Mouse (Mus musculus) midbrain, embryonic 14.5 days (tissue): ENCODE results near the gene A930002H24Rik. TPM values are rescaled to one million over a fixed set of nuclear protein-coding genes. Genes with fewer than 3 reads are reported as not detected.

Source experiments
- ATAC-seq: fragments of 200-750 bp; cut with Nextera tagmentation; 2 replicates; pipeline ENCODE4 v1.8.0; 2017; ENCODE audit warnings: moderate number of reproducible peaks, moderate library complexity; ENCODE audit not compliant: low FRiP score, low TSS enrichment
- DNase-seq: peaks from one replicate; pipeline ENCODE4 v3.0.0-alpha.2; 2015
- H3K27ac ChIP-seq: fragments of 300-500 bp; sonication (generic); replicated peaks from 2 replicates; pipeline ENCODE4 v1.5.1; 2014; ENCODE audit warnings: mild to moderate bottlenecking, low read depth, low read length, moderate library complexity
- H3K27me3 ChIP-seq: fragments of 300-500 bp; sonication (generic); 2 replicates; pipeline ENCODE4 v1.6.1; 2014; ENCODE audit warnings: low read length, control low read depth, mixed read lengths; ENCODE audit not compliant: control insufficient read depth, insufficient read depth
- H3K36me3 ChIP-seq: fragments of 300-500 bp; sonication (generic); 2 replicates; pipeline ENCODE4 v1.6.1; 2014; ENCODE audit warnings: low read length, control low read depth; ENCODE audit not compliant: control insufficient read depth, insufficient read depth
- H3K4me1 ChIP-seq: fragments of 300-500 bp; sonication (generic); 2 replicates; pipeline ENCODE4 v1.6.1; 2014; ENCODE audit warnings: mild to moderate bottlenecking, antibody characterized with exemption, low read length, control low read depth; ENCODE audit not compliant: control insufficient read depth, insufficient read depth
- H3K4me2 ChIP-seq: fragments of 300-500 bp; sonication (generic); 2 replicates; pipeline ENCODE4 v1.6.1; 2014; ENCODE audit warnings: mild to moderate bottlenecking, low read length, moderate library complexity
- H3K4me3 ChIP-seq: fragments of 300-500 bp; sonication (generic); replicated peaks from 2 replicates; pipeline ENCODE4 v1.5.1; 2014; ENCODE audit warnings: low read depth, low read length
- H3K9ac ChIP-seq: fragments of 300-500 bp; sonication (generic); replicated peaks from 2 replicates; pipeline ENCODE4 v1.6.1; 2014; ENCODE audit warnings: mild to moderate bottlenecking, low read length, moderate library complexity
- H3K9me3 ChIP-seq: fragments of 300-500 bp; sonication (generic); 2 replicates; pipeline ENCODE4 v1.6.1; 2016; ENCODE audit warnings: low read length, control low read depth, mixed read lengths; ENCODE audit not compliant: control insufficient read depth
- WGBS: fragments of 180-500 bp; shearing (Covaris S2); extraction: QIAGEN DNeasy Blood & Tissue Kit; methylation state at CpG from one replicate; pipeline ENCODE4 v1.1.7; 2014; 5-methylcytosine and 5-hydroxymethylcytosine counted together
- polyA plus RNA-seq: library from polyadenylated mRNA; unstranded; fragments of >200 nt; fragmentation: Nextera tagmentation; extraction: Ambion mirVana; gene quantifications from 2 replicates; pipeline ENCODE4 v1.2.1, GENCODE M21; 2014

Gene A930002H24Rik
- 2.3 and 3.1 TPM in 2 replicates for polyA plus RNA-seq

DNA sequence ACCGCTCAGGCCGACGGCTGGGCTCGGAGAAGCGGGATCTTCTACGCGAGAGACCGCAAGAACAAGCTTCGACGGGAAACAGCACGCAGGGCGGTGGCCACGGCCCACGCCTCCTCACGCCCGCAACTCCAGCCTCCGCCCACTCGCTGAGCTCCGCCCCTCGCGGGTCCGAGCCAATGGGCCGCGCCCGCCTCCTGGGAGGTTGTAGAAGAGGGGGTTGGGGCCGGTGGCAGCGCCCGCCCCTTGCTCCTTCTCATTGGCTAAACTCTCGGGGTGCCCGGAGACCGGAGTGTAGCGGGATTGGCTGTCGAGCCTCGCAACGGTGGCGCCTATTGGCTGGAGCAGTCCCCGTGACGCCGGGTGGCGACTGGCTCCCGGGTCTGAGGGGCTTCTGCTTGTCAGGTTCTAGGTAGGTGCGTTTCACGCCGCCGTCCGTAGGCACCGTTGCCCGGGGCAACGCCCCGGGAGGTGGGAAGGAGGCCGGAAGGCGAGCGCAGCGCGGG is at the start of gene A930002H24Rik:
Gene A930002H24Rik, minus strand, starts transcription at position 145 of the 503 bp plus-strand sequence.
- under 1% methylated on average over 53 of the region's 55 CpGs for WGBS
- H3K9ac ChIP-seq, result peak within 1 kb of the TSS; percentile 96
- H3K9me3 ChIP-seq, result no peaks in the 10 kb centered on the region
- H3K36me3 ChIP-seq, result no peaks in the 10 kb centered on the region
- peak within 1 kb of the TSS; percentile 93 for H3K4me2 ChIP-seq
- H3K27me3 ChIP-seq, result no peaks in the 10 kb centered on the region
- peak within 1 kb of the TSS; percentile 92 for H3K4me3 ChIP-seq
- H3K4me1 ChIP-seq, result peaks cover 5% of the 10 kb centered on the region
- DNase-seq, result peak; percentile 99
- ATAC-seq, result peak; percentile 100
- peak within 1 kb of the TSS; percentile 94 for H3K27ac ChIP-seq

DNA sequence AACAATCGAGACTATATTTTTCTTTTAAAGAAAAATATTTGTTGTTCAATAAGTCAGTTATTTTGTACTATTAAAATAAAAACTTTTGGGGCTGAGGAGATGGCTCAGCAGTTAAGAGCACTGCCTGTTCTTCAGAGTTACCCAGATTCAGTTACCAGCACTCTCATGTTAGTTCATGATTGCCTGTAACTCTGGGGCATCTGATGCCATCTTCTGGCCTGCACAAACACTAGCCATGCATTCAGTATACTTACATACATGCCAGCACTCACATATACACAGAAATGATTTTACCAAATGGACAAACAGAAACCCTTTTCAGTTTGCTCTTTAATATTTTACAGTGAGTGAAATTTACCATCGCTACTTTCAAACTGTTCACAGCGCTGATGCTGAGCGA is 45.7 kb upstream of the A930002H24Rik start:
- Histone ChIP-seq H3K4me1 (no peaks in the 10 kb centered on the region), H3K27me3 (no peaks in the 10 kb centered on the region), H3K4me2 (no peak overlapping the region), H3K9ac (no peak overlapping the region), H3K4me3 (no peak overlapping the region), H3K36me3 (0 out of 2 replicates have a peak, but pooled peaks cover 2% of the 10 kb centered on the region), H3K27ac (no peak overlapping the region), H3K9me3 (no peaks in the 10 kb centered on the region; the same call in 1 of the 2 replicates)
- 97% methylated on average over 4 of the region's 4 CpGs for WGBS
- ATAC-seq, result no peak
- no peak for DNase-seq

DNA sequence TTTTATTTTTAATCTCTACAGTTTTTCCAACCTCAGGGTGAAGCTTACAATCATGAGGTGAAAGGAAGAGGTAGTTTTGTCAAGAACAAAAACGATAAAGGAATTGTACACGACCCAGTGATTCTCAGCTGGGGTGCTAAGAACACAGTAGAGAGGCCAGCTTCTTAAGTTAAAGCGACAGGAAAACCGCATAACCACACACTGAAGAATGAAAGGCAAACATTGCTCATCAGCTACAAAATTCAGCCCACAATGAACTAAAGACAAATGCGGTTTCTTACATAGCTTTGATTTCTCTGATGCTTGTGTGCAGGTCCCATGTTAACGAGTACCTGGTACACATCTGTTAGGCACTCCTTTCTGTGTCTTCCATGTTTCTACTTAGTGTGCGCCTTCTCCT is 33.5 kb upstream of the A930002H24Rik start:
- Histone ChIP-seq H3K4me1 (no peaks in the 10 kb centered on the region), H3K9ac (no peak overlapping the region), H3K9me3 (no peaks in the 10 kb centered on the region), H3K36me3 (peaks cover 9% of the 10 kb centered on the region), H3K27me3 (no peaks in the 10 kb centered on the region), H3K4me2 (no peak overlapping the region), H3K27ac (no peak overlapping the region), H3K4me3 (no peak overlapping the region)
- ATAC-seq (no peak), DNase-seq (no peak)
- 74% methylated on average over 7 of the region's 7 CpGs for WGBS

DNA sequence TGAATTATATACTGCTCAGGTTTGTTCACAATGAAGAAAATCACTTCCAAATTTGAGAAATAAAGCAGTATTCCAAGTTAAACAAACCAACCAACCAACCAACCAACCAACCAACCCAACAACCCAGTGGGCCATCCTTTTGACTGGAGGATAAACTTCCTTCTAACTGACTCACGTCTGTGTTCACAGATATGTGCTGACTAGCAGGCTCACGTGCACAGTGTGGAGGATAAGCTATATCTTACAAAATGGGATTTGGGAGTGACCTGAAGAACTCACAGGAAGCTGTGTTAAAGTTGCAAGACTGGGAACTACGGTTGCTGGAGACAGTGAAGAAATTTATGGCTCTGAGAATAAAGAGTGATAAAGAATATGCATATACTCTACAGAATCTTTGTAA is 32.2 kb upstream of the A930002H24Rik start:
- no peak overlapping the region for H3K4me2 ChIP-seq
- no peak for ATAC-seq
- no peaks in the 10 kb centered on the region for H3K4me1 ChIP-seq
- DNase-seq, result no peak
- no peaks in the 10 kb centered on the region for H3K9me3 ChIP-seq
- H3K27me3 ChIP-seq, result no peaks in the 10 kb centered on the region
- no peak overlapping the region for H3K27ac ChIP-seq
- 89% methylated on average over 3 of the region's 3 CpGs for WGBS
- H3K9ac ChIP-seq, result no peak overlapping the region
- H3K4me3 ChIP-seq, result no peak overlapping the region
- peaks cover 9% of the 10 kb centered on the region for H3K36me3 ChIP-seq

DNA sequence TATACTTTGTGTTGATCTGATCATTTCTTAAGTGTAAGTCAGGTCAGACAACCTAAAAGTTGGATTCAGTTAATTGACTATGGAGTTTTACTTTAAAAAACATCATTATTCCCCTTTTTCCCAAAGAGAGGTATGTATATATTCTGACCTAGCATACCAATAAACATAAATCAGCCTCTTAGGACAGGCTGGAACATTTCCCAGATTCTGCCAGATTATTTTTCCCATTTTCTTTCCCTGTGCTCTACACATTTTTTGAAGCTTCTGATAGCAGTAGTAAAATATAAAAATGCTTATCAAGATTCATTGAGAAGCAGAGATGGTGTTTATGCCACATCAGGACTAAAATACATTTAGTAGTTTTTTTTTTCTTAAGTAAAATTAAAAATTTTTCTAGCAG is 27.0 kb upstream of the A930002H24Rik start:
- no peak for ATAC-seq
- H3K36me3 ChIP-seq, result no peaks in the 10 kb centered on the region
- H3K4me2 ChIP-seq, result no peak overlapping the region
- no peaks in the 10 kb centered on the region for H3K4me1 ChIP-seq
- no peaks in the 10 kb centered on the region for H3K9me3 ChIP-seq
- no peaks in the 10 kb centered on the region for H3K27me3 ChIP-seq
- H3K4me3 ChIP-seq, result no peak overlapping the region
- no peak for DNase-seq
- no peak overlapping the region for H3K9ac ChIP-seq
- H3K27ac ChIP-seq, result no peak overlapping the region

DNA sequence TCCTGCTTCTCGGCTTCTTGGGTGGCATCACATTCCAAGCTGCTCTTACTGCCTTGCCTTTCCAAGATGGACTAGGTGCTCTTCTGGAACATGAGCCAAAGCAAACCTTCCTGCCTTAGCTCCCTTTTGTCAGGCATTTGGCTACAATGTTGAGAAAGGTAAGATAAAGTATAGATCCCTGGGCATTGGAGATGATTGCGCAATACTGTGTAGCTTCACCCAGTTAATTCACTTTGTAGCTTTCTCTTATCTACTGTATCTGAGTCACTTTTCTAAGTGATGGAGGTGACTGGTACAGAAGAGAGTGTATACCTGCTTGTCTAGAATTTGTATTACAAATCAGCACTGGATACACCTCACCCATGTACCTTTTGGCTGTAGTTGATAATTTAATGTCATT is 23.4 kb upstream of the A930002H24Rik start:
- Histone ChIP-seq H3K9ac (no peak overlapping the region), H3K36me3 (no peaks in the 10 kb centered on the region), H3K9me3 (no peaks in the 10 kb centered on the region), H3K27ac (no peak overlapping the region), H3K27me3 (no peaks in the 10 kb centered on the region), H3K4me2 (no peak overlapping the region), H3K4me1 (no peaks in the 10 kb centered on the region), H3K4me3 (no peak overlapping the region)
- ATAC-seq, result no peak
- DNase-seq, result no peak
- WGBS, result 99% methylated on average over 2 of the region's 2 CpGs

DNA sequence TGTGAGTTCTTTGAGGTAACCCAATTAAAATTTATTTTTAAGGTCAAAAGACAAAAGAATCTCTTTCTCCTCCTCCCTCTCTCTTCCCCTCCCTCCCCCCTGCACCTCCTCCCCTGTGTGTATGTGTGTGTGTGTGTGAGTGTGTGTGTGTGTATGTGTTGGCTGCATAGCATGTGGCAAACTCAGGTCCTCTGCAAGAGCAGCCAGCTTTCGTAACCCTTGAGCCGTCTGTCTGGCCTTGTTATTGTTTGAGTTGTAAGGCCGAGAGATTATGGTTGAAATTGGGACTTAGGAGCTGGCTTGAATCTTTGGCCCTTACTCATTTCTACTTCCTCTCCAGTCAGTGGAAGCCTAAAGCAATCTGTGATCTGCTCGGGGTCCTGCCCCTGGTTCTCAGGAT is 16.4 kb upstream of the A930002H24Rik start:
- DNase-seq, result no peak
- H3K36me3 ChIP-seq, result no peaks in the 10 kb centered on the region
- no peak overlapping the region for H3K9ac ChIP-seq
- no peak overlapping the region for H3K27ac ChIP-seq
- 82% methylated on average over 4 of the region's 4 CpGs for WGBS
- H3K9me3 ChIP-seq, result no peaks in the 10 kb centered on the region
- no peak for ATAC-seq
- no peaks in the 10 kb centered on the region for H3K4me1 ChIP-seq
- H3K4me2 ChIP-seq, result no peak overlapping the region
- no peak overlapping the region for H3K4me3 ChIP-seq
- H3K27me3 ChIP-seq, result no peaks in the 10 kb centered on the region

DNA sequence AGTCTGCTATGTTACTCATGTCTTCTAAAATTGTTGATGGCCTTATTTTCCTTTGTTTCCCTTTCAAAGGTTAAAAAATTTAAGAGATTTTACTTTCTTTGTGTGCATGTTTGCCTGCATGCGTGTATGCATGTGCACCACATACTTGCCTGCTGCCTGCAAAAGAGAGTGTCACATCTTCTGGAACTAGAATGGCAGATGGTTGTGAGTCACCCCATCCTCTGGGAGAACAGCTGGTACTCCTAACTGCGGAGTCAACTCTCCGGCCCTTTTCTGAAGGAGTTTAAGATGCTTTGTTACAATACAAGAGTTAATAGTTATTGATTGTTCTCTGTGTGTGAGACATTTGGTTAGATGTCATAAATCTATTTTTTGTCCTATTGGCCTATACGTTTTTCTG is 15.3 kb upstream of the A930002H24Rik start:
- H3K4me2 ChIP-seq, result no peak overlapping the region
- 76% methylated on average over 4 of the region's 4 CpGs for WGBS
- no peaks in the 10 kb centered on the region for H3K9me3 ChIP-seq
- ATAC-seq (no peak), DNase-seq (peak; percentile 13)
- no peaks in the 10 kb centered on the region for H3K36me3 ChIP-seq
- H3K4me1 ChIP-seq, result no peaks in the 10 kb centered on the region
- H3K4me3 ChIP-seq, result no peak overlapping the region
- no peaks in the 10 kb centered on the region for H3K27me3 ChIP-seq
- H3K9ac ChIP-seq, result no peak overlapping the region
- H3K27ac ChIP-seq, result no peak overlapping the region

DNA sequence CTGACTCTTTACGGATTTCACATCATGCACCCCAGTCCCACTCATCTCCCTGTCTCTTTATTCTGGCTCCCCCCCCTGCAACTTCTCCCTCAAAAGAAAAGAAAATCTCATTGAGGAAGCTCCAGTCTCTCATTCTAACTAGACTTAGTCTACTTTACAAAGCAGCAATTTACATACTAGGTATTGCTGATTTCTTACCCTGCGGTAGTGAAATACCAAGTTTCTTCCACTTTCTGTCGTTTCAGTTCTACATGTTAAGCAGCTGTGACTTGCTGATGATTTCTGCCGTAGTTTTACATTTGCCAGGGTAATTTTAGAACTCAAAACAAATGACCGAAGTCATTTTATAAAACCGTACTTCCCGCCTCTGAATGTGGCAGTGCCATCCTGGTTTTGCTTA is 8.2 kb upstream of the A930002H24Rik start:
- H3K27me3 ChIP-seq, result no peaks in the 10 kb centered on the region
- DNase-seq, result no peak
- ATAC-seq, result no peak
- no peaks in the 10 kb centered on the region for H3K4me1 ChIP-seq
- H3K4me3 ChIP-seq, result no peak overlapping the region
- H3K9me3 ChIP-seq, result no peaks in the 10 kb centered on the region
- no peak overlapping the region for H3K27ac ChIP-seq
- WGBS, result 95% methylated on average over 7 of the region's 7 CpGs
- no peak overlapping the region for H3K4me2 ChIP-seq
- no peak overlapping the region for H3K9ac ChIP-seq
- H3K36me3 ChIP-seq, result no peaks in the 10 kb centered on the region
